In the genomic region with DNA sequence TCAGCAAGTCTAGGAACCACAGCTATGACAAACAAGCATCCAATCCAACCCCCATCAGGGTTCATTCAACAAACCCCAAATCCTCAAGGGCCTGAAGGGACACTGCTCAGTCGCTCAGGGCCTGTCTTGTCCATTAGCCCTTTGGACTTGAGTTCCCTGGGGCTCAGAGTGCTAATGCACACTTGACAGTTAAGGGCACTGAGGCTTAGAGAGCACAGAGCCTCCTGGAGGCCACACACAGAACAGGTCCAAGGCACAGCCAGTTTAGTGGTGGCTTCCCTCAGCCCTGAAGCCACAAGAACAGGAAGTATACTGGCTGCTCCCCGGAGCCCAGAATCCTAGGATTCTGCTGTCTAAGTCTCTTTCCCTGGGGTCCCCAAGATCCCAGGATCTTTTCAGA, we compare ENCODE assay signal across 26 mouse cellular contexts. TPM values are rescaled to one million over a fixed set of nuclear protein-coding genes. Genes with fewer than 3 reads are reported as not detected.
A peak's percentile ranks its signal among the peaks of the same experiment; 100 is the strongest.
DNase-seq lines count a peak whose midpoint lies in the region; ATAC-seq and TF ChIP-seq lines count a peak whose summit lies in the region.
"Had no signal": no experiment of that assay in that cellular context is flagged by ENCODE, and none has a peak within 500 bp of the region (broad histone marks: within the 10 kb centered on the region; RNA-seq: fewer than 3 reads in every experiment).

No protein-coding gene starts in this region.

- no peaks in the 10 kb centered on the region for H3K36me3 ChIP-seq in hindbrain, postnatal 0 days (ENCODE audit: insufficient read depth, low read length)
- H3K36me3 ChIP-seq in hindbrain, embryonic 16.5 days (ENCODE audit: control insufficient read depth, insufficient read depth, low read length): no peaks in the 10 kb centered on the region
- no peaks in the 10 kb centered on the region for H3K36me3 ChIP-seq in liver, embryonic 14.5 days (replicated peaks; ENCODE audit: control insufficient read depth, insufficient read depth, low read depth)
- H3K36me3 ChIP-seq in testis, adult 2 months (ENCODE audit: control insufficient read depth, insufficient read depth, low read length): no peaks in the 10 kb centered on the region
- H3K36me3 ChIP-seq: embryonic facial prominence, embryonic 13.5 days; forebrain, embryonic 10.5 days; hindbrain, embryonic 12.5 days; kidney, embryonic 15.5 days; limb, embryonic 12.5 days had no signal

- H3K9me3 ChIP-seq in hindbrain, postnatal 0 days (ENCODE audit: low read length): no peaks in the 10 kb centered on the region
- H3K9me3 ChIP-seq in hindbrain, embryonic 16.5 days (ENCODE audit: control insufficient read depth, low read length): no peaks in the 10 kb centered on the region
- no peaks in the 10 kb centered on the region for H3K9me3 ChIP-seq in liver, embryonic 14.5 days (ENCODE audit: control insufficient read depth, low read length)
- H3K9me3 ChIP-seq: embryonic facial prominence, embryonic 13.5 days; forebrain, embryonic 10.5 days; hindbrain, embryonic 12.5 days; kidney, embryonic 15.5 days; limb, embryonic 12.5 days had no signal

- ATAC-seq in hindbrain, postnatal 0 days: no peak
- ATAC-seq in hindbrain, embryonic 16.5 days: no peak
- ATAC-seq in liver, embryonic 14.5 days (ENCODE audit: insufficient read depth): no peak
- ATAC-seq: forebrain, embryonic 16.5 days; liver, postnatal 0 days had no signal

- intact Hi-C loops in heart, postnatal 14 days (cut with DNase I): no loop called here

- no peak overlapping the region for H3K9ac ChIP-seq in hindbrain, postnatal 0 days (replicated peaks; ENCODE audit: low read length)
- H3K9ac ChIP-seq in hindbrain, embryonic 16.5 days (ENCODE audit: low read depth, low read length): no peak overlapping the region
- no peak overlapping the region for H3K9ac ChIP-seq in liver, embryonic 14.5 days (replicated peaks)
- H3K9ac ChIP-seq: embryonic facial prominence, embryonic 13.5 days; hindbrain, embryonic 12.5 days; kidney, embryonic 15.5 days; limb, embryonic 12.5 days; liver, postnatal 0 days had no signal

- TF ChIP-seq CTCF in hindbrain, postnatal 0 days (IDR thresholded peaks at IDR 0.05; ENCODE audit: low read depth): peak; percentile 30
- TF ChIP-seq CTCF in liver, embryonic 14.5 days (IDR thresholded peaks at IDR 0.05; ENCODE audit: low read depth): peak; percentile 19; the same call in 1 of the 2 replicates
- TF ChIP-seq CTCF in testis, adult 2 months (IDR thresholded peaks at IDR 0.05; ENCODE audit: control insufficient read depth, insufficient read depth, insufficient replicate concordance, low read depth, low read length): peak; percentile 3; the same call in 1 of the 2 replicates

- WGBS in hindbrain, postnatal 0 days: 58% methylated on average over 2 of the region's 2 CpGs
- WGBS in hindbrain, embryonic 16.5 days: 62% methylated on average over 2 of the region's 2 CpGs
- WGBS in liver, embryonic 14.5 days (ENCODE audit: insufficient replicate concordance): 27% methylated on average over 2 of the region's 2 CpGs

- TF ChIP-seq EP300 in liver, embryonic 14.5 days (IDR thresholded peaks at IDR 0.05; ENCODE audit: low read depth): no peak

- no peak overlapping the region for H3K4me2 ChIP-seq in hindbrain, postnatal 0 days (ENCODE audit: low read depth, low read length)
- H3K4me2 ChIP-seq in hindbrain, embryonic 16.5 days (ENCODE audit: low read length): no peak overlapping the region
- no peak overlapping the region for H3K4me2 ChIP-seq in liver, embryonic 14.5 days (ENCODE audit: low read depth)
- H3K4me2 ChIP-seq: embryonic facial prominence, embryonic 13.5 days; hindbrain, embryonic 12.5 days; kidney, embryonic 15.5 days; limb, embryonic 12.5 days; liver, embryonic 11.5 days; midbrain, embryonic 11.5 days had no signal

- no peaks in the 10 kb centered on the region for H3K4me1 ChIP-seq in hindbrain, postnatal 0 days (ENCODE audit: insufficient read depth, low read length)
- no peaks in the 10 kb centered on the region for H3K4me1 ChIP-seq in hindbrain, embryonic 16.5 days (ENCODE audit: control insufficient read depth, insufficient read depth, low read depth, low read length)
- H3K4me1 ChIP-seq in liver, embryonic 14.5 days (replicated peaks; ENCODE audit: control insufficient read depth in 2 of 2, insufficient read depth in 2 of 2, low read length in 1 of 2): no peaks in the 10 kb centered on the region
- H3K4me1 ChIP-seq in testis, adult 2 months (ENCODE audit: control insufficient read depth, insufficient read depth, low read length): no peaks in the 10 kb centered on the region
- H3K4me1 ChIP-seq: embryonic facial prominence, embryonic 13.5 days; forebrain, embryonic 10.5 days had no signal

- no peaks in the 10 kb centered on the region for H3K27me3 ChIP-seq in hindbrain, postnatal 0 days (ENCODE audit: insufficient read depth, low read length)
- H3K27me3 ChIP-seq in hindbrain, embryonic 16.5 days (replicated peaks; ENCODE audit: control insufficient read depth, insufficient read depth, low read length): no peaks in the 10 kb centered on the region; the same call in 1 of the 2 replicates
- H3K27me3 ChIP-seq in liver, embryonic 14.5 days (ENCODE audit: control insufficient read depth, insufficient read depth, low read length): no peaks in the 10 kb centered on the region
- H3K27me3 ChIP-seq in testis, adult 2 months (ENCODE audit: control insufficient read depth, insufficient read depth, low read length): no peaks in the 10 kb centered on the region
- H3K27me3 ChIP-seq: limb, embryonic 12.5 days had no signal

- no peak for TF ChIP-seq POLR2A in testis, adult 2 months (IDR thresholded peaks at IDR 0.05; ENCODE audit: control insufficient read depth, low read depth, low read length)

- DNase-seq in hindbrain, postnatal 0 days (ENCODE audit: low spot score): no peak
- DNase-seq in liver, embryonic 14.5 days (ENCODE audit: low read depth in 3 of 3, low spot score in 3 of 3): no peak
- no peak for DNase-seq in liver
- DNase-seq in testis, postnatal 14 days (ENCODE audit: low spot score): no peak
- DNase-seq in heart, postnatal 14 days: no peak
- DNase-seq in spleen, postnatal 14 days (ENCODE audit: low spot score in 2 of 2): no peak
- DNase-seq: cerebellum, adult 11 months; cerebellum, adult 9-10 months; cerebellum, postnatal 36 days; kidney, adult 18-20 months; layer of hippocampus, adult 9-11 months; liver, postnatal 0 days; lung, postnatal 14 days; right cerebral cortex, postnatal 25 days had no signal

- H3K4me3 ChIP-seq in hindbrain, postnatal 0 days (ENCODE audit: low read length): no peak overlapping the region
- no peak overlapping the region for H3K4me3 ChIP-seq in hindbrain, embryonic 16.5 days (ENCODE audit: low read length)
- H3K4me3 ChIP-seq in liver, embryonic 14.5 days (ENCODE audit: insufficient read depth in 1 of 2, low read depth in 2 of 2, low read length in 2 of 2): no peak overlapping the region
- H3K4me3 ChIP-seq in testis, adult 2 months (ENCODE audit: control insufficient read depth, low read depth, low read length): no peak overlapping the region
- H3K4me3 ChIP-seq: embryonic facial prominence, embryonic 13.5 days; forebrain, embryonic 10.5 days; hindbrain, embryonic 12.5 days; kidney, embryonic 15.5 days; limb, embryonic 12.5 days had no signal

- H3K27ac ChIP-seq in hindbrain, postnatal 0 days: no peak overlapping the region
- no peak overlapping the region for H3K27ac ChIP-seq in hindbrain, embryonic 16.5 days (ENCODE audit: low read depth, low read length)
- no peak overlapping the region for H3K27ac ChIP-seq in liver, embryonic 14.5 days
- no peak overlapping the region for H3K27ac ChIP-seq in testis, adult 2 months (ENCODE audit: control insufficient read depth, insufficient read depth, low read depth, low read length)
- H3K27ac ChIP-seq: embryonic facial prominence, embryonic 13.5 days; forebrain, embryonic 10.5 days; hindbrain, embryonic 12.5 days; kidney, embryonic 15.5 days; limb, embryonic 12.5 days had no signal

RNA-seq across cellular contexts. Expression of gene Foxo6, which starts 53.9 kb away (rescaled TPM):
- total RNA-seq in hindbrain, postnatal 0 days (2014; rRNA removed): 23.8 and 25.1 TPM in 2 replicates
- polyA plus RNA-seq in hindbrain, postnatal 0 days (2015; fragmentation: Nextera tagmentation; extraction: Ambion mirVana): 1.2 and 1.3 TPM in 2 replicates
- 0.85 and 1.1 TPM in 2 replicates for polyA plus RNA-seq in hindbrain, embryonic 16.5 days (2015; fragmentation: Nextera tagmentation; extraction: Ambion mirVana)
- 0.06 TPM in 2 replicates for polyA plus RNA-seq in liver, embryonic 14.5 days (2012; rRNA removed)
- not detected in 2 replicates for polyA plus RNA-seq in liver, embryonic 14.5 days (2014; fragmentation: Nextera tagmentation; extraction: Ambion mirVana)
- polyA plus RNA-seq in testis, adult 2 months (2012; rRNA removed): 3.0 and 3.1 TPM in 2 replicates
- total RNA-seq in heart, postnatal 14 days (2021): 1 to 10 TPM; 6.1 to 7.2 TPM
- total RNA-seq: megakaryocyte, adult 5-6 weeks had no signal
- polyA plus RNA-seq: liver, postnatal 0 days; thymus, postnatal 0 days had no signal
